ENCODE assay signal across 8 mouse cellular contexts in the genomic region with DNA sequence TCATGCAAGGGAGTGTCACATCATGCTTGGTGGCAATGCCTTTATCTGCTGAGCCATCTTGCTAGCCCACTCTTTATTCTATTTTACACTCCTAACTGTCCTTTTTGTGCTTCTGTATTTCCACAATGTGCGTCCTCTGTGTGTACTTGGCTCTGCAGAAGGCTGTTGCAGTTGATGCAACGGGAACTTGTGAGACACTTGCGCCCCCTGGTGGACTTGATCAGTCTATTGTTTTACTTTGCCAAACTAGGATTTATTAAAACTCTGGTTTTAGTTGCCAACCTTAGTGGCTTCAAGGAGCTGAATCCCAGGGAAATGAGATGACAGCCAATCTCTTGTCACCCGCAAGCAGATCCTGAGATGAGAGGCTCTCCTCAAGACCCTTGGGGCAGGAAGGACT. TPM values are rescaled to one million over a fixed set of nuclear protein-coding genes. Genes with fewer than 3 reads are reported as not detected.
DNase-seq lines count a peak whose midpoint lies in the region; ATAC-seq and TF ChIP-seq lines count a peak whose summit lies in the region.

No protein-coding gene starts in this region.

- no peak for TF ChIP-seq EP300 in MEL (IDR thresholded peaks at IDR 0.05; ENCODE audit: low read depth in 1 of 2, low read length in 2 of 2)

- no peak overlapping the region for H3K4me3 ChIP-seq in forebrain, embryonic 11.5 days (ENCODE audit: low read depth, low read length)
- H3K4me3 ChIP-seq in forebrain, embryonic 16.5 days (replicated peaks; ENCODE audit: low read length): no peak overlapping the region
- no peak overlapping the region for H3K4me3 ChIP-seq in MEL (ENCODE audit: control insufficient read depth in 1 of 2, insufficient read depth in 1 of 2, low read depth in 2 of 2, low read length in 2 of 2)

- peak; percentile 57 to 91 (median 77) for TF ChIP-seq CTCF in MEL (IDR thresholded peaks at IDR 0.05 in 2 of 3, conservative IDR thresholded peaks at IDR 0.05 in 1 of 3; ENCODE audit: control insufficient read depth in 1 of 3, insufficient read depth in 1 of 3, low read depth in 2 of 3, low read length in 3 of 3, poor library complexity in 1 of 3, severe bottlenecking in 1 of 3)

- no peaks in the 10 kb centered on the region for H3K27me3 ChIP-seq in forebrain, embryonic 11.5 days (ENCODE audit: control insufficient read depth, insufficient read depth, low read length)
- H3K27me3 ChIP-seq in forebrain, embryonic 16.5 days (replicated peaks; ENCODE audit: control insufficient read depth, insufficient read depth, low read length): no peaks in the 10 kb centered on the region
- no peaks in the 10 kb centered on the region for H3K27me3 ChIP-seq in MEL (ENCODE audit: control insufficient read depth in 1 of 2, insufficient read depth in 2 of 2, low read length in 2 of 2)

- peak; percentile 88 for DNase-seq in forebrain, embryonic 11.5 days (ENCODE audit: low spot score)
- peak; percentile 87 for DNase-seq in MEL (ENCODE audit: low read depth, low spot score)
- peak; percentile 87 for DNase-seq in cerebellum, adult 8-10 months
- DNase-seq in gastrocnemius, postnatal 14 days: peak; percentile 83
- peak; percentile 49 to 77 for DNase-seq in layer of hippocampus, postnatal 14 days (ENCODE audit: low spot score in 2 of 2)
- peak; percentile 59 to 84 for DNase-seq in lung, postnatal 4 days
- DNase-seq in spleen, postnatal 10 days (ENCODE audit: low spot score in 2 of 2): peak; percentile 85 to 94

- H3K9me3 ChIP-seq in forebrain, embryonic 11.5 days (ENCODE audit: control insufficient read depth, low read length): no peaks in the 10 kb centered on the region
- H3K9me3 ChIP-seq in forebrain, embryonic 16.5 days (ENCODE audit: control insufficient read depth, low read length): no peaks in the 10 kb centered on the region
- H3K9me3 ChIP-seq in MEL (replicated peaks; ENCODE audit: insufficient read depth, low read length): no peaks in the 10 kb centered on the region

- H3K79me2 ChIP-seq in MEL (ENCODE audit: control insufficient read depth, insufficient read depth, low read length, poor library complexity): no peaks in the 10 kb centered on the region

- no peak overlapping the region for H3K4me2 ChIP-seq in forebrain, embryonic 11.5 days (ENCODE audit: low read depth, low read length, severe bottlenecking)
- H3K4me2 ChIP-seq in forebrain, embryonic 16.5 days (ENCODE audit: low read length): no peak overlapping the region

- no peaks in the 10 kb centered on the region for H3K4me1 ChIP-seq in forebrain, embryonic 11.5 days (replicated peaks; ENCODE audit: control insufficient read depth, insufficient read depth, low read length)
- H3K4me1 ChIP-seq in forebrain, embryonic 16.5 days (replicated peaks; ENCODE audit: control insufficient read depth, insufficient read depth, low read length): peaks cover 7% of the 10 kb centered on the region
- H3K4me1 ChIP-seq in MEL (ENCODE audit: control insufficient read depth in 1 of 2, insufficient read depth in 2 of 2, low read length in 2 of 2): peaks cover 0 to 7% of the 10 kb centered on the region in 2 experiments; a peak in 2 of 4 replicates

- no peak overlapping the region for H3K27ac ChIP-seq in forebrain, embryonic 11.5 days (ENCODE audit: low read depth, low read length)
- no peak overlapping the region for H3K27ac ChIP-seq in forebrain, embryonic 16.5 days (ENCODE audit: low read length)
- H3K27ac ChIP-seq in MEL (ENCODE audit: control insufficient read depth, low read depth, low read length): no peak overlapping the region

- TF ChIP-seq RAD21 in MEL (IDR thresholded peaks at IDR 0.05; ENCODE audit: low read depth, low read length): peak; percentile 85

- no peak overlapping the region for H3K9ac ChIP-seq in forebrain, embryonic 11.5 days (ENCODE audit: low read length)
- H3K9ac ChIP-seq in forebrain, embryonic 16.5 days (replicated peaks; ENCODE audit: low read depth, low read length): no peak overlapping the region
- H3K9ac ChIP-seq in MEL (ENCODE audit: control insufficient read depth, low read depth, low read length, poor library complexity, severe bottlenecking): no peak overlapping the region

- no peak for TF ChIP-seq POLR2A in MEL (IDR thresholded peaks at IDR 0.05; ENCODE audit: control insufficient read depth in 1 of 2, insufficient read depth in 1 of 2, low read depth in 1 of 2, low read length in 2 of 2, poor library complexity in 1 of 2)

- no peak for ATAC-seq in forebrain, embryonic 11.5 days (replicated peaks; ENCODE audit: low FRiP score)
- ATAC-seq in forebrain, embryonic 16.5 days: no peak

- intact Hi-C loops in gastrocnemius, postnatal 14 days (cut with DNase I; ENCODE audit: low total_unique reads): no loop called here

- 22% methylated on average over 4 of the region's 4 CpGs for WGBS in forebrain, embryonic 11.5 days
- WGBS in forebrain, embryonic 16.5 days: 9% methylated on average over 4 of the region's 4 CpGs

- no peaks in the 10 kb centered on the region for H3K36me3 ChIP-seq in forebrain, embryonic 11.5 days (ENCODE audit: control insufficient read depth, insufficient read depth, low read length)
- H3K36me3 ChIP-seq in forebrain, embryonic 16.5 days (ENCODE audit: control insufficient read depth, insufficient read depth): no peaks in the 10 kb centered on the region
- H3K36me3 ChIP-seq in MEL (ENCODE audit: control insufficient read depth in 1 of 2, insufficient read depth in 2 of 2, low read length in 2 of 2): peaks cover 0 to 3% of the 10 kb centered on the region in 2 experiments; a peak in 1 of 4 replicates

TF ChIP-seq in MEL, 35 proteins besides CTCF, POLR2A, EP300 and RAD21 (continues in another document):
- no peak for TF ChIP-seq MXI1 (IDR thresholded peaks at IDR 0.05; ENCODE audit: low read depth, low read length)
- TF ChIP-seq SMC3 (IDR thresholded peaks at IDR 0.05; ENCODE audit: low read depth, low read length): peak; percentile 91
- no peak for TF ChIP-seq SIN3A (IDR thresholded peaks at IDR 0.05; ENCODE audit: low read length)
- no peak for TF ChIP-seq ELF1 (IDR thresholded peaks at IDR 0.05; ENCODE audit: low read depth, low read length)
- TF ChIP-seq UBTF (IDR thresholded peaks at IDR 0.05; ENCODE audit: borderline replicate concordance, insufficient read depth, low read depth, low read length): no peak
- TF ChIP-seq ZNF384 (IDR thresholded peaks at IDR 0.05; ENCODE audit: low read depth, low read length): no peak
- no peak for TF ChIP-seq ZKSCAN1 (IDR thresholded peaks at IDR 0.05; ENCODE audit: low read depth, low read length)
- TF ChIP-seq CHD1 (IDR thresholded peaks at IDR 0.05; ENCODE audit: low read depth, low read length): no peak
- TF ChIP-seq ZC3H11A (IDR thresholded peaks at IDR 0.05; ENCODE audit: low read depth, low read length): peak; percentile 68
- no peak for TF ChIP-seq MAZ (IDR thresholded peaks at IDR 0.05; ENCODE audit: low read depth, low read length)
- TF ChIP-seq MAFK (IDR thresholded peaks at IDR 0.05; ENCODE audit: borderline replicate concordance, low read depth, low read length): no peak
- no peak for TF ChIP-seq MYB (IDR thresholded peaks at IDR 0.05; ENCODE audit: low read depth, low read length)
- no peak for TF ChIP-seq CHD2 (IDR thresholded peaks at IDR 0.05; ENCODE audit: low read length)

RNA-seq across cellular contexts. Expression of a gene that starts 2.0 kb away (rescaled TPM):
- polyA plus RNA-seq in forebrain, embryonic 11.5 days (2014; fragmentation: Nextera tagmentation; extraction: Ambion mirVana): 1.4 and 1.8 TPM in 2 replicates
- 1.1 and 4.1 TPM in 2 replicates for polyA plus RNA-seq in forebrain, embryonic 16.5 days (2015; fragmentation: Nextera tagmentation; extraction: Ambion mirVana)
- total RNA-seq in MEL (2012; rRNA removed): 7.4 TPM in 1 of 2 replicates, not detected in the other
- under 1 TPM in 1 of 2 experiments, not detected in 1; 0.65 TPM for polyA plus RNA-seq in MEL (2012; ENCODE audit: insufficient read depth in 1 of 2, insufficient read length in 2 of 2, low read depth in 1 of 2, low replicate concordance in 2 of 2, missing spikeins in 1 of 2)
- total RNA-seq in gastrocnemius, postnatal 14 days (2021): 10 to 100 TPM; 72.8 to 85.9 TPM
- total RNA-seq in layer of hippocampus, postnatal 14 days (2021): 10 to 100 TPM; 25.9 to 48.3 TPM

RNA-seq across cellular contexts. Expression of a gene that starts 10.1 kb away (rescaled TPM):
- 347 and 365 TPM in 2 replicates for polyA plus RNA-seq in forebrain, embryonic 11.5 days (2014; fragmentation: Nextera tagmentation; extraction: Ambion mirVana)
- polyA plus RNA-seq in forebrain, embryonic 16.5 days (2015; fragmentation: Nextera tagmentation; extraction: Ambion mirVana): 402 and 460 TPM in 2 replicates
- 251 and 270 TPM in 2 replicates for total RNA-seq in MEL (2012; rRNA removed)
- 100 to 1,000 TPM in 1 of 2 experiments, not detected in 1; 369 TPM for polyA plus RNA-seq in MEL (2012; ENCODE audit: insufficient read depth in 1 of 2, insufficient read length in 2 of 2, low read depth in 1 of 2, low replicate concordance in 2 of 2, missing spikeins in 1 of 2)
- 100 to 1,000 TPM; 228 to 235 TPM for total RNA-seq in gastrocnemius, postnatal 14 days (2021)
- 100 to 1,000 TPM; 264 to 267 TPM for total RNA-seq in layer of hippocampus, postnatal 14 days (2021)

RNA-seq across cellular contexts. Expression of a gene that starts 11.5 kb away (rescaled TPM):
- not detected in 2 replicates for polyA plus RNA-seq in forebrain, embryonic 11.5 days (2014; fragmentation: Nextera tagmentation; extraction: Ambion mirVana)
- not detected in 2 replicates for polyA plus RNA-seq in forebrain, embryonic 16.5 days (2015; fragmentation: Nextera tagmentation; extraction: Ambion mirVana)
- not detected in 2 replicates for total RNA-seq in MEL (2012; rRNA removed)
- under 1 TPM in 1 of 2 experiments, not detected in 1; 0.84 TPM for polyA plus RNA-seq in MEL (2012; ENCODE audit: insufficient read depth in 1 of 2, insufficient read length in 2 of 2, low read depth in 1 of 2, low replicate concordance in 2 of 2, missing spikeins in 1 of 2)
- total RNA-seq in gastrocnemius, postnatal 14 days (2021): not detected
- total RNA-seq in layer of hippocampus, postnatal 14 days (2021): not detected

RNA-seq across cellular contexts. Expression of a gene that starts 33.5 kb away (rescaled TPM):
- not detected in 2 replicates for polyA plus RNA-seq in forebrain, embryonic 11.5 days (2014; fragmentation: Nextera tagmentation; extraction: Ambion mirVana)
- polyA plus RNA-seq in forebrain, embryonic 16.5 days (2015; fragmentation: Nextera tagmentation; extraction: Ambion mirVana): not detected in 2 replicates
- not detected in 2 replicates for total RNA-seq in MEL (2012; rRNA removed)
- under 1 TPM in 1 of 2 experiments, not detected in 1; 0.14 TPM for polyA plus RNA-seq in MEL (2012; ENCODE audit: insufficient read depth in 1 of 2, insufficient read length in 2 of 2, low read depth in 1 of 2, low replicate concordance in 2 of 2, missing spikeins in 1 of 2)
- not detected for total RNA-seq in gastrocnemius, postnatal 14 days (2021)
- total RNA-seq in layer of hippocampus, postnatal 14 days (2021): not detected

RNA-seq across cellular contexts. Expression of a gene that starts 35.3 kb away (rescaled TPM):
- 174 and 198 TPM in 2 replicates for polyA plus RNA-seq in forebrain, embryonic 11.5 days (2014; fragmentation: Nextera tagmentation; extraction: Ambion mirVana)
- 221 and 239 TPM in 2 replicates for polyA plus RNA-seq in forebrain, embryonic 16.5 days (2015; fragmentation: Nextera tagmentation; extraction: Ambion mirVana)
- 235 and 267 TPM in 2 replicates for total RNA-seq in MEL (2012; rRNA removed)
- polyA plus RNA-seq in MEL (2012; ENCODE audit: insufficient read depth in 1 of 2, insufficient read length in 2 of 2, low read depth in 1 of 2, low replicate concordance in 2 of 2, missing spikeins in 1 of 2): 100 to 1,000 TPM in 1 of 2 experiments, not detected in 1; 218 TPM
- total RNA-seq in gastrocnemius, postnatal 14 days (2021): 100 to 1,000 TPM; 365 to 434 TPM
- 100 to 1,000 TPM; 234 to 250 TPM for total RNA-seq in layer of hippocampus, postnatal 14 days (2021)
